Mouse (Mus musculus) liver, embryonic 12.5 days (tissue): ENCODE data around the gene Ifnk. TPM values are rescaled to one million over a fixed set of nuclear protein-coding genes. Genes with fewer than 3 reads are reported as not detected.

ENCODE experiments used
- ATAC-seq: fragments of 200-750 bp; cut with Nextera tagmentation; 2 replicates; pipeline ENCODE4 v1.8.0; 2017; ENCODE audit warnings: moderate number of reproducible peaks, mild to moderate bottlenecking, moderate library complexity
- H3K27ac ChIP-seq: fragments of 300-500 bp; sonication (generic); 2 replicates; pipeline ENCODE4 v1.5.1; 2016; ENCODE audit warnings: mild to moderate bottlenecking
- H3K27me3 ChIP-seq: fragments of 300-500 bp; sonication (generic); replicated peaks from 2 replicates; pipeline ENCODE4 v1.6.1; 2016; ENCODE audit warnings: mild to moderate bottlenecking, moderate library complexity
- H3K36me3 ChIP-seq: fragments of 300-500 bp; sonication (generic); 2 replicates; pipeline ENCODE4 v1.6.1; 2016; ENCODE audit warnings: mild to moderate bottlenecking, moderate library complexity
- H3K4me1 ChIP-seq: fragments of 300-500 bp; sonication (generic); 2 replicates; pipeline ENCODE4 v1.6.1; 2016
- H3K4me2 ChIP-seq: fragments of 300-500 bp; sonication (generic); 2 replicates; pipeline ENCODE4 v1.6.1; 2016; ENCODE audit warnings: mild to moderate bottlenecking, moderate library complexity
- H3K4me3 ChIP-seq: fragments of 300-500 bp; sonication (generic); 2 replicates; pipeline ENCODE4 v1.5.1; 2016; ENCODE audit warnings: mild to moderate bottlenecking, moderate library complexity
- H3K9ac ChIP-seq: fragments of 300-500 bp; sonication (generic); 2 replicates; pipeline ENCODE4 v1.6.1; 2016; ENCODE audit warnings: mild to moderate bottlenecking, moderate library complexity
- H3K9me3 ChIP-seq: fragments of 300-500 bp; sonication (generic); replicated peaks from 2 replicates; pipeline ENCODE4 v1.6.1; 2016; ENCODE audit warnings: mild to moderate bottlenecking, moderate library complexity
- WGBS: fragments of 180-500 bp; shearing (Covaris S2); methylation state at CpG from one replicate; pipeline ENCODE4 v1.1.7; 2016; ENCODE audit not compliant: insufficient replicate concordance; 5-methylcytosine and 5-hydroxymethylcytosine counted together
- polyA plus RNA-seq: library from polyadenylated mRNA; unstranded; fragments of >200 nt; fragmentation: Nextera tagmentation; extraction: Ambion mirVana; gene quantifications from 2 replicates; pipeline ENCODE4 v1.2.1, GENCODE M21; 2016

Gene Ifnk
- polyA plus RNA-seq, 1 experiment from 2014 or later: not detected

GRCm38 (mm10) chr4:35124027-35124426 lies 27.8 kb upstream of the Ifnk start:
- no peak for ATAC-seq
- Histone ChIP-seq H3K36me3 (no peaks in the 10 kb centered on the region), H3K27ac (no peak overlapping the region), H3K4me2 (no peak overlapping the region), H3K9ac (no peak overlapping the region), H3K27me3 (no peaks in the 10 kb centered on the region), H3K4me3 (no peak overlapping the region), H3K4me1 (peaks cover 6% of the 10 kb centered on the region; the same call in 1 of the 2 replicates), H3K9me3 (no peaks in the 10 kb centered on the region)
- 70% methylated on average over 11 of the region's 11 CpGs for WGBS

DNA sequence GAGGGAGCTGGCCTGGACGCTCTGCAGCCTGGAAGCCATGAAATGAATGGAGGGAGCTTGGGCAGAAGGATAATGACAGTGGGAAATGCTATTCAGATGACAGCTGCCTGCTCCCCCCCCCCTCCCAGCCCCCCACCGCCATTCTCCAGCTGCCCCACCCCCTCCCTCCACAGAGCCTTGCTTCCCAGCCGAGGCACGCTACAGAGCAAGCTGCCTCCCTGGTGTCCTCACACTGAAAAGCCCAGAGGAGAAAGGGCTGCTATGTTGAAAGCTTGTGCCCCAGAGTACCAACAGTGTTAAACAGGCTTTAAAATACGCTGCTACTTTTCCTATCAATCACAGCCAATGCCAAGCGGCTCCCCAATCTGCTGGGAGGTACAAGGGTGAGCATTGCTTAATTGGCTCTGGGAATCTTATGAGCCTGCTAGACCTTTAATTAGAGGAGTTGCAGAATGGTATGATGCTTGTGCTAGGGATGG lies 26.5 kb upstream of the Ifnk start:
- Histone ChIP-seq H3K27ac (no peak overlapping the region), H3K4me3 (no peak overlapping the region), H3K4me2 (0 out of 2 replicates have a peak overlapping the region, but pooled peaks have one; percentile 16), H3K36me3 (no peaks in the 10 kb centered on the region), H3K27me3 (no peaks in the 10 kb centered on the region), H3K4me1 (peaks cover 10% of the 10 kb centered on the region; the same call in 1 of the 2 replicates), H3K9ac (no peak overlapping the region), H3K9me3 (no peaks in the 10 kb centered on the region)
- no peak for ATAC-seq
- WGBS: 43% methylated on average over 4 of the region's 6 CpGs

DNA sequence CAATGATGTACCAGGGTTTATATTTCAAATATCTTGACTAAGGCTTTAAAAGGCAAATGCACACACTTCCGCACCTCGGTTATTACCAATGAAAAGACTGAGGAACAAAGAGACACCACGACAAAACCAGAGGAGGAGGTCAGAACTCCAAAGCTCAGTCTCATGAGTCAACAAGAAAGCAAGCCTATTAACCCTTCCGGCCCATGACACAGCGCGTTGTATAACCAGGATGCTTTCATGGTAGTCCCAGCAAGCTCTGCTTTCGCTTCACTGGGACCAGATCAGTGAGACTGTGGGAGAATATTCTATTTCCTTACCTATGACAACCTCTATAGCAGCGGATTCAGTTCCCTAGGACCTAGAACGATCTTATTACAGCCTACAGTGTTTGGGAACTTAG lies 25.1 kb upstream of the Ifnk start:
- no peak overlapping the region for H3K4me3 ChIP-seq
- no peaks in the 10 kb centered on the region for H3K27me3 ChIP-seq
- H3K9ac ChIP-seq: no peak overlapping the region
- 76% methylated on average over 9 of the region's 9 CpGs for WGBS
- H3K36me3 ChIP-seq: no peaks in the 10 kb centered on the region
- H3K9me3 ChIP-seq: no peaks in the 10 kb centered on the region
- H3K4me1 ChIP-seq: peaks cover 11% of the 10 kb centered on the region; the same call in 1 of the 2 replicates
- no peak for ATAC-seq
- no peak overlapping the region for H3K4me2 ChIP-seq
- no peak overlapping the region for H3K27ac ChIP-seq

DNA sequence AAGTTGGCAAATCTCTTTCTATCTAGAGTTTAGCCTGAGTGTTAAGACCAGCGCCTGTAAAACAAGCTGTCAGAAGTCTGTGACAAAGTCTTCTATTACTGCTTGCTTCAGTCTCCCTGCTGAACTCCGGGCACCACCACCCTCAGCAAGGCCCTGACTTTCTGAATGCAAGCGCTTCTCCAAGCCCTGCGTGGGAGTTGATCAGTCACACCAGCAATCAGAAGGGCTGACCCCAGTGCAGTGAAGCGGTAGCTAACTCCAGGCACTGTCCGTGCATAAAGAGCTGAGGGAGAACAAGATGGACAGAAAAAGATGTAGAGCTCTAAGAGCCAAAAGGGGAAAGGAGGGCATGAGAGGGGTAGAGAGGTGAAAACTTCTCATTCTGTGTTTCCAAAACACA lies 24.1 kb upstream of the Ifnk start:
- H3K9ac ChIP-seq: no peak overlapping the region
- H3K4me1 ChIP-seq: peaks cover 11% of the 10 kb centered on the region; the same call in 1 of the 2 replicates
- no peaks in the 10 kb centered on the region for H3K36me3 ChIP-seq
- H3K27ac ChIP-seq: no peak overlapping the region
- no peak for ATAC-seq
- 62% methylated on average over 6 of the region's 6 CpGs for WGBS
- no peaks in the 10 kb centered on the region for H3K27me3 ChIP-seq
- H3K9me3 ChIP-seq: no peaks in the 10 kb centered on the region
- no peak overlapping the region for H3K4me3 ChIP-seq
- H3K4me2 ChIP-seq: no peak overlapping the region

DNA sequence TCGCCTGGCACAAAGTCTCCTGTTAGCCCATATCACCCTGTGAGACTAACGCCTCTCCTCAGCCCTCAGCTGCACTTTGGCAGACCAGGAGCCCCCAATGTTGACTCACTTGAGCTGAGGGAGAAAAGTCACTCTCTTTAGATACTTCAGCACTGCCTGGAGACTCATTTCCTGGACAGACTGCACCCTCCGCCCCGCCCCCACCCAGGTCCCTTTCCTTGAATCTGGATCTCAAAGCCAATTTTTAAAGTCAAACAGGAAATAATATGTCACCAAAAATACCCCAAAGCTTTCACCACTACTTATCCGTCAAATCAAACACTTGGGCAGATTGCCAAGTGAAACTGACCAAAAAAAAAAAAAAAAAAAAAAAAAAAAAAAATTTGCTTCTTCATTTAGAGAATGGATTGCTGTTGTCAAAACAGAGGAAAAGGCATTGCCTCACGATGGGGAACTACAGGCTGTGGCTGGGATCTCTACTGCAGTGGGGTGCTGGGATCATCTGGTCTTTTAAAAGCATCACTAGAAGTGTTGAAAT lies 21.4 kb upstream of the Ifnk start:
- Histone ChIP-seq H3K9me3 (no peaks in the 10 kb centered on the region), H3K4me3 (no peak overlapping the region), H3K27ac (no peak overlapping the region), H3K27me3 (no peaks in the 10 kb centered on the region), H3K4me1 (peaks cover 11% of the 10 kb centered on the region; the same call in 1 of the 2 replicates), H3K4me2 (no peak overlapping the region), H3K36me3 (no peaks in the 10 kb centered on the region), H3K9ac (no peak overlapping the region)
- no peak for ATAC-seq
- 33% methylated on average over 6 of the region's 6 CpGs for WGBS

DNA sequence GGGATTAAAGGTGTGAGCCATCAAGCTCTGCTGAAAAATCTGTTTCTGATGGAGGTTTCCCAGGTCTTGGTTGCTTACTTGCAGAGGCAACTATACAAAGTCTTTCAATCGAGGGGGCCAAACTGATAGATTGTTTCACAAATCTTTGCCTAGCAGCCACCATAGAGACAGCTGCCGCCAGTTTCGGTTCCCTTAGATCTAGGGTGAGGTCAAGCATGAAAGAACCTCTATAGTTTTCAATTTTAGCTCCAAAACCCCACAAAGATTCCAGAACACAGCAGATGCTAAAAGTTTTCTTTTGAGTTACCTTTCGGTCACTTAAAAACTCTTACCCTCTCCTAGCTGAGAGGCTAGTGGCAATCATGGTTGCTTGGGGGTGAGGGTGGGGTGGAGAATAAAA lies 20.3 kb upstream of the Ifnk start:
- H3K4me2 ChIP-seq: no peak overlapping the region
- H3K4me1 ChIP-seq: peaks cover 16% of the 10 kb centered on the region
- ATAC-seq: no peak
- no peak overlapping the region for H3K27ac ChIP-seq
- H3K27me3 ChIP-seq: no peaks in the 10 kb centered on the region
- WGBS: 74% methylated on average over 4 of the region's 4 CpGs
- no peaks in the 10 kb centered on the region for H3K9me3 ChIP-seq
- H3K36me3 ChIP-seq: no peaks in the 10 kb centered on the region
- H3K4me3 ChIP-seq: no peak overlapping the region
- no peak overlapping the region for H3K9ac ChIP-seq

DNA sequence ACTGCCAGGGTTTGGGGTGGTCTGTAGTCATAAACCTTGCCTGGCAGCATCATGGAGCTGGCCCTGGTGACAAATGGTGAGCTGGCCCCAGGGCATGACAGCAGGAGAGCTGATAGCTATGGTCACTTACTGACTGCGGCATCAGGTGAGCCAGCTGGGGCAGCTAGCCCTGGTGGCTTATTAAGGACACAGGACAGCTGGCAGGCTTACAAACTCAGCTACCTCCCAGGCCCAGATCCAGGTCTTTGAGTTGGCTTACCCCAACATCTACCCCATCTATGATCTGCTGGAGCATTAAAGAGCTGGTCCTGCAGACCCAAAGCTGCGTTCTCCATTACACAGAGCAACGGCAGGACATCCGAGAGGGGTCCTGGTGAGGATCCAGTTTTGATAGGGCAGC lies 18.4 kb upstream of the Ifnk start:
- Histone ChIP-seq H3K27ac (no peak overlapping the region), H3K9ac (no peak overlapping the region), H3K4me3 (no peak overlapping the region), H3K9me3 (no peaks in the 10 kb centered on the region), H3K4me2 (no peak overlapping the region), H3K27me3 (no peaks in the 10 kb centered on the region), H3K4me1 (peaks cover 34% of the 10 kb centered on the region), H3K36me3 (no peaks in the 10 kb centered on the region)
- no peak for ATAC-seq
- WGBS: 78% methylated on average over 4 of the region's 4 CpGs

GRCm38 (mm10) chr4:35134846-35135611 lies 16.8 kb upstream of the Ifnk start:
- Histone ChIP-seq H3K9me3 (no peaks in the 10 kb centered on the region), H3K27ac (no peak overlapping the region), H3K4me1 (peaks cover 34% of the 10 kb centered on the region), H3K27me3 (no peaks in the 10 kb centered on the region), H3K4me3 (no peak overlapping the region), H3K9ac (no peak overlapping the region), H3K4me2 (no peak overlapping the region), H3K36me3 (no peaks in the 10 kb centered on the region)
- ATAC-seq: no peak
- WGBS: 72% methylated on average over 15 of the region's 15 CpGs

DNA sequence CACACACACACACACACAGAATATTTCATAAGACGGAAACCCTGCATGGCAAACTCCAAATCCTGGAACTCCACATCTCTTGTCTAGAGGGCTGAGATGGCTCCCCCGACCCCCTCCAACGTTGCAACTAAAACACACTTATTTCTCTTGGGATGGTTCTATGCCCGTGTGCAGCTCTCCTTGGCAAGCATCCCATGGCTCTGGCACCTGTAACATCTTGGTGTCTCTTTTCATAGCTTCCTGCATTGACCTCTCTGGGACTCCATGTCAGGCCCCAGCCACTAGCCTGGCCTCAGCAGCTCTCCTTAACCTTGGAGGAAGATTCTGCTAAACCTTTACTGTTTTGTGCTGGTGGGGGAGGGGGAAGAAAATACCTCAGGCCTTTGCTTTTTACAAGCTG lies 16.1 kb upstream of the Ifnk start:
- Histone ChIP-seq H3K9ac (no peak overlapping the region), H3K9me3 (no peaks in the 10 kb centered on the region), H3K4me2 (no peak overlapping the region), H3K4me1 (peaks cover 34% of the 10 kb centered on the region), H3K27ac (no peak overlapping the region), H3K36me3 (no peaks in the 10 kb centered on the region), H3K4me3 (no peak overlapping the region), H3K27me3 (no peaks in the 10 kb centered on the region)
- ATAC-seq: no peak
- 71% methylated on average over 4 of the region's 4 CpGs for WGBS

GRCm38 (mm10) chr4:35136996-35137395 lies 14.9 kb upstream of the Ifnk start:
- ATAC-seq: 0 out of 2 replicates have a peak, but pooled peaks have one; percentile 30
- WGBS: 33% methylated on average over 8 of the region's 8 CpGs
- Histone ChIP-seq H3K9ac (no peak overlapping the region), H3K27me3 (no peaks in the 10 kb centered on the region), H3K9me3 (no peaks in the 10 kb centered on the region), H3K36me3 (no peaks in the 10 kb centered on the region), H3K4me2 (peak overlapping the region; percentile 10; the same call in 1 of the 2 replicates), H3K27ac (no peak overlapping the region), H3K4me1 (peaks cover 34% of the 10 kb centered on the region), H3K4me3 (no peak overlapping the region)

- Histone ChIP-seq H3K4me3 (no peak overlapping the region), H3K4me1 (peaks cover 34% of the 10 kb centered on the region), H3K36me3 (no peaks in the 10 kb centered on the region), H3K9ac (no peak overlapping the region), H3K27me3 (no peaks in the 10 kb centered on the region), H3K9me3 (no peaks in the 10 kb centered on the region), H3K27ac (no peak overlapping the region), H3K4me2 (no peak overlapping the region)
- 35% methylated on average over 6 of the region's 6 CpGs for WGBS
- no peak for ATAC-seq
Measured at GRCm38 (mm10) chr4:35138077-35138476, 13.8 kb upstream of the Ifnk start.

- Histone ChIP-seq H3K27ac (no peak overlapping the region), H3K9me3 (no peaks in the 10 kb centered on the region), H3K9ac (no peak overlapping the region), H3K36me3 (no peaks in the 10 kb centered on the region), H3K4me1 (peaks cover 30% of the 10 kb centered on the region), H3K27me3 (no peaks in the 10 kb centered on the region), H3K4me3 (no peak overlapping the region), H3K4me2 (no peak overlapping the region)
- ATAC-seq: no peak
- WGBS: 56% methylated on average over 6 of the region's 6 CpGs
Measured at GRCm38 (mm10) chr4:35140317-35140716, 11.5 kb upstream of the Ifnk start.
